Mouse (Mus musculus) urinary bladder, postnatal 0 days (tissue): Measurements from ENCODE around the gene Rai1. TPM values are rescaled to one million over a fixed set of nuclear protein-coding genes. Genes with fewer than 3 reads are reported as not detected.

Experiments
- microRNA-seq: library from miRNA; unstranded; fragments of <30 nt; microRNA quantifications from one replicate; pipeline ENCODE4, GENCODE M21; 2016
- polyA plus RNA-seq: library from polyadenylated mRNA; unstranded; fragments of >200 nt; fragmentation: Nextera tagmentation; extraction: Ambion mirVana; gene quantifications from 2 replicates; pipeline ENCODE4 v1.2.1, GENCODE M21; 2015

The Rai1 gene
- polyA plus RNA-seq = 16.6 and 18.3 TPM in 2 replicates

GRCm38 (mm10) chr11:60104810-60105592, at the start of gene Rai1:
Gene Rai1, plus strand, starts transcription at chr11:60105013.

DNA sequence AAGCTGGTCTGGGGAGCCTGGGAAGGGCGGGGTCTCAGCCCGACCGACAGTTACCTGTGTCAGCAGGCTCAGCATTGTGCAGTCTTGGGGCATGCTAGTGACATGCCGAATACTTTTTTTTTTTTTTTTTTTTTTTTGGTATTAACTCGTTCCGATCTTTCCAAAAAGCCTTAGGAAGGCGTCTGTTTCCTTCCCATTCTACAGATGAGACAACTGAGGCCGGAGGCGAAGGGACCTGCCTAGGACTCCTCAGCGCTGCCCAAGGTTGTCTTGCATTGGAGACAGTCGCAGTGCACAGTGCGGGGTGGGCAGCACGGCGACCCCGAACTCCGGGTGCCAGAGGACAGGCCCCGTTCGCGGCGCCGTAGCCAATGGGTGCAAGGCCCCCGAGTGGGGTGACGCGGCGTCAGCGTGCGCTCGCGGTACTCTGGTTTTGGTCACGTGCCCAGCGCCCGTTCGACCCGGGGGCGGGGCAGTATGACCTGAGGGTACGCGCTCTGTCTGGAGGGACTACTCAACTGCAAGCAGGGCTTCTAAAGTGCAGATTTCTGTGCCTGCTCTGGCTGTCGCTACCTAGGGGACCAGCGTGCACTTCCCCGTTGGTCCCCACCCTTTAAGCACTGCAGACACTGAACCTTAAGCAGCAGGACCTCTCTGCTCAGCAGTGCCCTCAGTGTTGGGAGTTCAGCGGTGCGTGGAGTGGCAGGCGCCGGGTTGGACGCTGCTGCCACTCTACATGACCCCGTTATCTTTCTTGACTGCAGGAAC, 117.8 kb downstream of the Rai1 start, which contains the start of gene Srebf1:
Gene Srebf1 (minus strand): TSS at position 113 of the 768 bp plus-strand sequence.

Small RNA genes within 50 kb of the gene (microRNA-seq; reads per million reads assigned to microRNA genes)
- not detected for gene Mir6921
- gene Mir6922 = not detected

Other genes starting within 250 kb of the Rai1 start
- gene Med9, start 156.8 kb upstream of the Rai1 start, polyA plus RNA-seq = 28.6 and 29.7 TPM in 2 replicates
- 0.45 and 0.60 TPM in 2 replicates for gene Rasd1, start 140.1 kb upstream of the Rai1 start, polyA plus RNA-seq
- gene Pemt, start 58.5 kb upstream of the Rai1 start, polyA plus RNA-seq = 6.9 and 8.5 TPM in 2 replicates
- 51.1 and 51.3 TPM in 2 replicates for gene Srebf1, start 117.6 kb downstream of the Rai1 start, polyA plus RNA-seq
- gene Tom1l2, start 247.9 kb downstream of the Rai1 start, polyA plus RNA-seq = 23.3 and 24.1 TPM in 2 replicates
- gene Drc3, start 248.3 kb downstream of the Rai1 start, polyA plus RNA-seq = 0.34 and 0.43 TPM in 2 replicates